Mouse (Mus musculus): Measurements from ENCODE around the gene Alox15.

GRCm38 (mm10) chr11:70324726-70325125, 27.1 kb downstream of the Alox15 start:
- TF ChIP-seq CTCF (IDR thresholded peaks at IDR 0.05; ENCODE audit: low read depth) (no peak), EP300 (IDR thresholded peaks at IDR 0.05; ENCODE audit: low read depth) (no peak)

All from liver, embryonic 14.5 days (tissue).